Mouse (Mus musculus) liver, embryonic 14.5 days (tissue): ENCODE results near the gene Rad52. TPM values are rescaled to one million over a fixed set of nuclear protein-coding genes. Genes with fewer than 3 reads are reported as not detected.

ENCODE experiments used
- ATAC-seq: fragments of 200-750 bp; cut with Nextera tagmentation; 2 replicates; pipeline ENCODE4 v1.8.0; 2017; ENCODE audit warnings: moderate number of reproducible peaks, mild to moderate bottlenecking, moderate library complexity; ENCODE audit not compliant: insufficient read depth
- DNase-seq, 3 experiments: peaks; one replicate each; pipeline ENCODE4 v3.0.0-alpha.2; 2012 to 2013; ENCODE audit warnings: low read depth in 3 of 3, low spot score in 3 of 3
- H3K27ac ChIP-seq: fragments of 300-500 bp; sonication (generic); 2 replicates; pipeline ENCODE4 v1.5.1; 2014; ENCODE audit warnings: moderate library complexity, mild to moderate bottlenecking, control low read depth, inconsistent platforms
- H3K27me3 ChIP-seq: fragments of 300-500 bp; sonication (generic); 2 replicates; pipeline ENCODE4 v1.6.1; 2014; ENCODE audit warnings: mild to moderate bottlenecking, low read length, moderate library complexity; ENCODE audit not compliant: control insufficient read depth, insufficient read depth
- H3K36me3 ChIP-seq: fragments of 300-500 bp; sonication (generic); replicated peaks from 2 replicates; pipeline ENCODE4 v1.6.1; 2014; ENCODE audit warnings: low read depth; ENCODE audit not compliant: control insufficient read depth, insufficient read depth
- H3K4me1 ChIP-seq, 2 experiments: fragments of 200-500 bp in 1 of 2; fragments of 300-500 bp in 1 of 2; sonication (generic) in 1 of 2; replicated peaks; 2 replicates each; pipeline ENCODE4 v1.6.1; 2012 to 2014; ENCODE audit warnings: antibody characterized with exemption in 1 of 2, inconsistent platforms in 1 of 2, low read length in 1 of 2; ENCODE audit not compliant: control insufficient read depth in 2 of 2, insufficient read depth in 2 of 2
- H3K4me2 ChIP-seq: fragments of 300-500 bp; sonication (generic); 2 replicates; pipeline ENCODE4 v1.6.1; 2014; ENCODE audit warnings: low read depth, mild to moderate bottlenecking, control low read depth, moderate library complexity
- H3K4me3 ChIP-seq, 2 experiments: fragments of 200-500 bp in 1 of 2; fragments of 300-500 bp in 1 of 2; sonication (generic) in 1 of 2; 2 replicates each; pipeline ENCODE4 v1.5.1; 2012 to 2014; ENCODE audit warnings: low read depth in 2 of 2, low read length in 2 of 2, mild to moderate bottlenecking in 2 of 2, control low read depth in 1 of 2, inconsistent platforms in 1 of 2, moderate library complexity in 1 of 2; ENCODE audit not compliant: insufficient read depth in 1 of 2
- H3K9ac ChIP-seq: fragments of 300-500 bp; sonication (generic); replicated peaks from 2 replicates; pipeline ENCODE4 v1.6.1; 2014; ENCODE audit warnings: mild to moderate bottlenecking, control low read depth, moderate library complexity
- H3K9me3 ChIP-seq: fragments of 300-500 bp; sonication (generic); 2 replicates; pipeline ENCODE4 v1.6.1; 2016; ENCODE audit warnings: low read length, mixed read lengths; ENCODE audit not compliant: control insufficient read depth
- CTCF ChIP-seq: IDR thresholded peaks from 2 replicates; pipeline ENCODE4 v1.5.1; 2016; ENCODE audit warnings: antibody characterized with exemption, low read depth, control low read depth
- EP300 ChIP-seq: IDR thresholded peaks from 2 replicates; pipeline ENCODE4 v1.6.1; 2016; ENCODE audit warnings: antibody characterized with exemption, low read depth
- WGBS: fragments of 180-500 bp; shearing (Covaris S2); extraction: QIAGEN DNeasy Blood & Tissue Kit; methylation state at CpG from one replicate; pipeline ENCODE4 v1.1.7; 2014; ENCODE audit not compliant: insufficient replicate concordance; 5-methylcytosine and 5-hydroxymethylcytosine counted together
- polyA plus RNA-seq, 2 experiments: library from polyadenylated mRNA; depleted of rRNA in 1 of 2; stranded (reverse) in 1 of 2; unstranded in 1 of 2; fragments of >200 nt; fragmentation: Nextera tagmentation in 1 of 2; extraction: Ambion mirVana in 1 of 2; gene quantifications; 2 replicates each; pipeline versions ENCODE4 v1.2.1 to v1.2.3; 2012 to 2014

Rad52 gene
- polyA plus RNA-seq, 2 experiments: 7.1 to 13.4 TPM

GRCm38 (mm10) chr6:119912046-119912445, 9.5 kb downstream of the Rad52 start:
- Histone ChIP-seq H3K9me3 (no peaks in the 10 kb centered on the region), H3K4me3 (no peak overlapping the region), H3K4me2 (no peak overlapping the region), H3K27me3 (no peaks in the 10 kb centered on the region), H3K36me3 (peaks cover 25% of the 10 kb centered on the region), H3K27ac (no peak overlapping the region), H3K9ac (no peak overlapping the region), H3K4me1 (no peaks in the 10 kb centered on the region)
- WGBS: 47% methylated on average over 5 of the region's 5 CpGs
- ATAC-seq (no peak), DNase-seq (no peak)
- TF ChIP-seq EP300 (no peak), CTCF (no peak)

GRCm38 (mm10) chr6:119915710-119916109, 13.2 kb downstream of the Rad52 start:
- H3K4me3 ChIP-seq: no peak overlapping the region
- H3K9ac ChIP-seq: no peak overlapping the region
- H3K4me2 ChIP-seq: no peak overlapping the region
- no peaks in the 10 kb centered on the region for H3K4me1 ChIP-seq
- TF ChIP-seq CTCF (no peak), EP300 (no peak)
- no peaks in the 10 kb centered on the region for H3K27me3 ChIP-seq
- no peak for ATAC-seq
- 76% methylated on average over 5 of the region's 5 CpGs for WGBS
- H3K27ac ChIP-seq: no peak overlapping the region
- H3K9me3 ChIP-seq: no peaks in the 10 kb centered on the region
- peaks cover 42% of the 10 kb centered on the region for H3K36me3 ChIP-seq
- no peak for DNase-seq

GRCm38 (mm10) chr6:119918561-119919181, 16.2 kb downstream of the Rad52 start:
- no peaks in the 10 kb centered on the region for H3K9me3 ChIP-seq
- DNase-seq (peak; percentile 13 to 31 (median 19)), ATAC-seq (no peak)
- H3K27ac ChIP-seq: no peak overlapping the region
- peaks cover 46% of the 10 kb centered on the region for H3K36me3 ChIP-seq
- no peaks in the 10 kb centered on the region for H3K4me1 ChIP-seq
- no peak overlapping the region for H3K9ac ChIP-seq
- WGBS: 34% methylated on average over 16 of the region's 16 CpGs
- TF ChIP-seq EP300 (no peak), CTCF (no peak)
- no peak overlapping the region for H3K4me2 ChIP-seq
- no peaks in the 10 kb centered on the region for H3K27me3 ChIP-seq
- no peak overlapping the region for H3K4me3 ChIP-seq

GRCm38 (mm10) chr6:119922136-119922535, 19.6 kb downstream of the Rad52 start:
- Histone ChIP-seq H3K4me3 (no peak overlapping the region), H3K9ac (no peak overlapping the region), H3K4me2 (no peak overlapping the region), H3K27me3 (no peaks in the 10 kb centered on the region), H3K9me3 (no peaks in the 10 kb centered on the region), H3K4me1 (no peaks in the 10 kb centered on the region), H3K36me3 (peaks cover 65% of the 10 kb centered on the region), H3K27ac (no peak overlapping the region)
- TF ChIP-seq CTCF (no peak), EP300 (no peak)
- WGBS: 79% methylated on average over 3 of the region's 3 CpGs
- no peak for DNase-seq
- ATAC-seq: no peak

- Histone ChIP-seq H3K9me3 (no peaks in the 10 kb centered on the region), H3K27ac (no peak overlapping the region), H3K9ac (no peak overlapping the region), H3K36me3 (peaks cover 69% of the 10 kb centered on the region), H3K4me2 (no peak overlapping the region), H3K27me3 (no peaks in the 10 kb centered on the region), H3K4me3 (no peak overlapping the region), H3K4me1 (no peaks in the 10 kb centered on the region)
- WGBS: 86% methylated on average over 4 of the region's 4 CpGs
- no peak for DNase-seq
- TF ChIP-seq CTCF: no peak
- TF ChIP-seq EP300: no peak
- ATAC-seq: no peak
These were observed 20.0 kb downstream of the Rad52 start for GRCm38 (mm10) chr6:119922544-119922943.
